Mouse (Mus musculus): ENCODE measurements around the gene Ess2.

DNA sequence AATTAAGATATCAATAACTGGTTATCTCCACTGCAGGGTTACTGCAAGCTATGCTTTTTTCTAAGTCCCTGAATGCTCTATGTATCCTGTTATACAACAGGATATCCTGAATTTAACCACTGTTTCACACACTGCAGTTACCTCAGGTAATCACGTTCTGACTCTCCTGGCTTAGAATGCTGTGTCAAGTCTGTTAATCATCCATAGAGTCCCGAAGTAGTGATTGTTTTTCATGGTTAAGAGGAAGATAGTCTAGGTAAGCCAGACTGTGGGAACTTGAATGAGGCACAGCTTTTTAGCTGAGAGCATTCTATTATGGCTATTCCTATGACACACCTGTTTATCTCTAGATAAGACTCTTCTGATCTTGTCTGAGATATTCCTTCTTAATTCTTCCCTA lies 45.9 kb downstream of the Ess2 start:
- TF ChIP-seq CTCF (IDR thresholded peaks at IDR 0.05; ENCODE audit: borderline replicate concordance, insufficient read depth, low read depth, low read length) (no peak), POLR2A (IDR thresholded peaks at IDR 0.05; ENCODE audit: borderline replicate concordance, insufficient read depth, low read length) (no peak)

All from cerebellum, adult 2 months (tissue).